Mouse (Mus musculus) neural tube, embryonic 11.5 days (tissue): ENCODE measurements at regions not wholly inside any gene's neighbourhood (a gene's known extent, or its start where the extent isn't known, plus 50 kb on each side); places are given as distances from the start of the nearest gene placed in this dataset.

Experiments
- ATAC-seq: fragments of 200-750 bp; cut with Nextera tagmentation; 2 replicates; pipeline ENCODE4 v1.8.0; 2017; ENCODE audit warnings: moderate number of reproducible peaks, mild to moderate bottlenecking, moderate TSS enrichment, moderate library complexity; ENCODE audit not compliant: insufficient read depth, low FRiP score, low TSS enrichment
- DNase-seq: peaks from one replicate; pipeline ENCODE4 v3.0.0-alpha.2; 2015; ENCODE audit warnings: low spot score
- H3K27ac ChIP-seq: fragments of 300-500 bp; sonication (generic); 2 replicates; pipeline ENCODE4 v1.5.1; 2014; ENCODE audit warnings: low read depth, mild to moderate bottlenecking, low read length
- H3K27me3 ChIP-seq: fragments of 300-500 bp; sonication (generic); 2 replicates; pipeline ENCODE4 v1.6.1; 2014; ENCODE audit warnings: mild to moderate bottlenecking, low read length, mixed read lengths; ENCODE audit not compliant: control insufficient read depth, insufficient read depth
- H3K36me3 ChIP-seq: fragments of 300-500 bp; sonication (generic); 2 replicates; pipeline ENCODE4 v1.6.1; 2014; ENCODE audit warnings: mild to moderate bottlenecking, low read length, moderate library complexity, mixed read lengths; ENCODE audit not compliant: control insufficient read depth, insufficient read depth
- H3K4me1 ChIP-seq: fragments of 300-500 bp; sonication (generic); 2 replicates; pipeline ENCODE4 v1.6.1; 2014; ENCODE audit warnings: low read length, mixed read lengths; ENCODE audit not compliant: control insufficient read depth, insufficient read depth
- H3K4me2 ChIP-seq: fragments of 300-500 bp; sonication (generic); 2 replicates; pipeline ENCODE4 v1.6.1; 2014; ENCODE audit warnings: low read depth, mild to moderate bottlenecking, moderate library complexity
- H3K4me3 ChIP-seq: fragments of 300-500 bp; sonication (generic); 2 replicates; pipeline ENCODE4 v1.5.1; 2014; ENCODE audit warnings: low read depth, low read length
- H3K9ac ChIP-seq: fragments of 300-500 bp; sonication (generic); 2 replicates; pipeline ENCODE4 v1.6.1; 2014; ENCODE audit warnings: mild to moderate bottlenecking, low read length
- H3K9me3 ChIP-seq: fragments of 300-500 bp; sonication (generic); 2 replicates; pipeline ENCODE4 v1.6.1; 2016; ENCODE audit warnings: low read length; ENCODE audit not compliant: control insufficient read depth
- WGBS: fragments of 180-500 bp; shearing (Covaris S2); extraction: QIAGEN DNeasy Blood & Tissue Kit; methylation state at CpG from one replicate; pipeline ENCODE4 v1.1.7; 2014; 5-methylcytosine and 5-hydroxymethylcytosine counted together

- WGBS = 86% methylated on average over 4 of the region's 4 CpGs
- H3K4me2 ChIP-seq = no peak overlapping the region
- H3K27ac ChIP-seq = no peak overlapping the region
- no peaks in the 10 kb centered on the region for H3K27me3 ChIP-seq
- no peaks in the 10 kb centered on the region for H3K36me3 ChIP-seq
- no peak for ATAC-seq
- no peak for DNase-seq
- no peak overlapping the region for H3K4me3 ChIP-seq
- H3K4me1 ChIP-seq = no peaks in the 10 kb centered on the region
- H3K9me3 ChIP-seq = no peaks in the 10 kb centered on the region
- no peak overlapping the region for H3K9ac ChIP-seq
Observed at GRCm38 (mm10) chr17:68218246-68218645, 55.4 kb upstream of the L3mbtl4 start.

GRCm38 (mm10) chr17:68223170-68223569 lies 50.4 kb upstream of the L3mbtl4 start:
- Histone ChIP-seq H3K4me2 (no peak overlapping the region), H3K36me3 (no peaks in the 10 kb centered on the region), H3K27ac (no peak overlapping the region), H3K9me3 (no peaks in the 10 kb centered on the region), H3K27me3 (no peaks in the 10 kb centered on the region), H3K4me3 (no peak overlapping the region), H3K9ac (no peak overlapping the region), H3K4me1 (no peaks in the 10 kb centered on the region)
- 89% methylated on average over 3 of the region's 3 CpGs for WGBS
- ATAC-seq (no peak), DNase-seq (no peak)
